Mouse (Mus musculus) erythroblast, embryonic 14.5 days (primary cell): Measurements from ENCODE around the gene Ppm1f.
"Not testable (repeated sequence)": the region's sequence is repeated elsewhere in the genome, so short reads cannot be mapped to it uniquely, and the experiment has no call there.

Source experiments
- GATA1 ChIP-seq: IDR thresholded peaks from 2 replicates; pipeline ENCODE4 v1.6.1; 2012; ENCODE audit warnings: low read length, inconsistent platforms, mixed read lengths
- TAL1 ChIP-seq: IDR thresholded peaks from 3 replicates; pipeline ENCODE4 v1.6.1; 2012; ENCODE audit warnings: low read length, inconsistent platforms, mixed read lengths

- not testable (repeated sequence) for TF ChIP-seq TAL1, GATA1
Observed at GRCm38 (mm10) chr16:16928908-16929307, 32.6 kb downstream of the Ppm1f start.
